Mouse (Mus musculus): Measurements from ENCODE around the gene Fbxw5. TPM values are rescaled to one million over a fixed set of nuclear protein-coding genes. Genes with fewer than 3 reads are reported as not detected.

Fbxw5 gene
- 26.2 TPM for polyA plus RNA-seq (2015; fragmentation: Illumina TruSeq; extraction: RNeasy Lipid Tissue Mini Kit (QIAGEN cat#74804); ENCODE audit: insufficient read depth, low read depth, low replicate concordance)

DNA sequence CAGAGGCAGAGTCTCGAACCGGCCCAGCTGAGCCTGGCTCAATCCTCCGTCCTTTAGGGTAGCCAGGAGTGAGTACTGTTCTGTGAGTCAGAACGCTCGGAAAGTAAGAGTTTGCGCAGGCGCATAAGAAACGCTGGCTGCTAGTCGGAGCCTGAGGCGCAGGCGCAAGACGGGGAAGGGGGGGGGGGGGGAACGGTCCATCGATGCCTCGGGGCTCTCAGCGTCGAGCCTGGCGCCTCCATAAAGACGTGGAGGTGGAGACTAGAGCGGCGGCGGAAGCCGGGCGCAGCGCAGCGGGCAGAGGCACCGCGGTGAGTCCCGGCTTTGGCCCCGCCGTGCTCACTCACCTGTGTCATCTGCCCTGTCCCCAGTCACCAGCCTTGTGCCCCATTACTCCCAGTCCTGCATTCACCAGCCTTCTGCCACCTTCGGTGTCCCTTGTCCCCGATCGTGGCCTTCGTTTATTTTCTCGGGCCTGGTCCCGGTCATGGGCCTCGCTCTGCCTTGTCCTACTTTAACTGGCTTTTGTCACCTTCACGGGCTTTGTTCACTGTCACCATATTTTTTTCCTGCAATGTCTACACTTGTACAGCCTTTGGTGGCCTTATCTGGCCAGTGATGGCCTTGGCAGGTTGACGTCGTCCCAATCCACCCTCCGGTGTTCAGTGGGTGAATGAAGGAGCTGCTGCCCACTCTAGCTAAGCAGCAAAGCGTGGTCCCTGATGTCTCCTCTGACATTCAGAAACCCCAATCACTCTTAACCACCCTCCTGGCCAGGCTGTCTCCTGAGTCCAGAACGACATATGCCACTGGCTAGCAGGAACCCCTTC lies at the start of gene Fbxw5:
TSS of gene Fbxw5 (plus strand) at position 175 of the 830 bp plus-strand sequence.

GRCm38 (mm10) chr2:25456205-25456953 lies 44.2 kb upstream of the Fbxw5 start, which contains the start of gene Clic3:
Gene Clic3 (plus strand): TSS chr2:25456838.

GRCm38 (mm10) chr2:25460551-25461309 lies 39.8 kb upstream of the Fbxw5 start, which contains the start of gene Paxx:
Gene Paxx (minus strand): TSS chr2:25461094.

GRCm38 (mm10) chr2:25469969-25470368 lies 30.6 kb upstream of the Fbxw5 start, which contains the start of gene Ptgds:
Gene Ptgds (minus strand): TSS chr2:25470046.

DNA sequence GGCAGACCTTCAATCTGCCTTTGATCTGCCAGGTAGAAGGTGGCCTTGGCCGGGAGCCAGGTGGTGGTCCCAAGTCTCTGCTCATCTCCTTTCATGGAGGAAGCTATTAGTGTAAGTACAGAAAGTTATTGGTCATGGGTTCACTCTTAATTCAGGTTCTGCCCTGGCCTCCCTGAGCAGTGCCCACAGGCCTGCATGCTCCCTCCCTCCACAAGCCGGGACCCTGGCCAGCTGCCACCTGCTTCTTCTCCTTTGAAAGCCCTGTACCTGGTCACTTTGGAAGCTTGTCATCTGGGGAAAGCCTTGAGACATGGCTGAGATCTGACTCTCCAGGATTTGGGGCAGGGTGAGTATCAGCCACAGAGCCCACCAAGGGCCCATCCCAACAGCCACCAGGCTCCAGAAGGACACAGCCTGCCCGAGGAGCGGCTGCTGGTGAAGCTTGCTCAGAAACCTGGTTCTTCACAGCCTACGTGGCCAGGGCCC lies 7.0 kb upstream of the Fbxw5 start, which contains the start of gene Lcn12:
TSS of gene Lcn12 (minus strand) at position 436 of the 486 bp plus-strand sequence.

DNA sequence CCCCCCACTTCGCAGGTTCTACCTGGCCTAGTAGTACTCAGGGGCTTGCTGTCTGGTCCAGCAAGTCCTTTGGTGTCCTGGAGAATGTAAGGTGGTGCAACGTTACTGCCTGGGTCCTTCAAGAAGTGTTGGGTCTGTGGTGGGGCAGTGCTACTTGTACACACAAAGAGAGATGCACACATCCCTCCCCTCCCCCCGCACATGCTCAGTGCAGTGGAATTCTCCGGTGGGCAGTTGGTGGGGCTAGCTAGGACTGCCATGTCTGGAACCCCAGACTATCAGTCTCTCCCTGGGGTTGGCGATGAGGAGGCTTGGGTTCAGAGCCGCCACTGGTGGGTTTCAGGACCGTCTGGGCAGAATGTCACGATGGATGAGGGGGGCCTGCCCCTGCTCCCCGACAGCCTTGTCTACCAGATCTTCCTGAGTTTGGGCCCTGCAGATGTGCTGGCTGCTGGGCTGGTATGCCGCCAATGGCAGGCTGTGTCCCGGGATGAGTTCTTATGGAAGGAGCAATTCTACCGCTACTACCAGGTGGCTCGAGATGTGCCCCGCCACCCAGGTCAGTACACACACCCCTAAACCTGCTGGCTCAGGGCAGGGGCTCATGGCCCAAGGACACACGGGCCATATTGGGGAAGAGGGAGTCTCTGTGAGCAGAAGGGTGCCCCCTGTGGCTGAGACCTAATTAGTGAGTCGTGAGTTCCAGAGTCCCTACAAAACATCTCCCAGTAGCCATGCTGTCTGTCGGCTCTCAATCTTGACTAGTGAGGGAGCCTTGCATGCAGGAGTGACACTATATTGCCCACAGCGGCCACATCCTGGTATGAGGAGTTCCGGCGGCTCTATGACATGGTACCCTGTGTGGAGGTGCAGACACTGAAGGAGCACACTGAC lies 1.3 kb downstream of the Fbxw5 start, which contains the start of gene C8g:
TSS of gene C8g (minus strand) at position 127 of the 894 bp plus-strand sequence.

GRCm38 (mm10) chr2:25546811-25547491 lies 46.4 kb downstream of the Fbxw5 start, which contains the start of gene Traf2:
Gene Traf2 (minus strand): TSS chr2:25546940.

Other genes starting within 250 kb of the Fbxw5 start
- 6.4 TPM for gene Tmem203, start 245.3 kb upstream of the Fbxw5 start, polyA plus RNA-seq (2015; fragmentation: Illumina TruSeq; extraction: RNeasy Lipid Tissue Mini Kit (QIAGEN cat#74804); ENCODE audit: insufficient read depth, low read depth, low replicate concordance)
- gene Tprn, start 238.1 kb upstream of the Fbxw5 start, polyA plus RNA-seq (2015; fragmentation: Illumina TruSeq; extraction: RNeasy Lipid Tissue Mini Kit (QIAGEN cat#74804); ENCODE audit: insufficient read depth, low read depth, low replicate concordance) = 1.3 TPM
- gene Ssna1, start 228.3 kb upstream of the Fbxw5 start, polyA plus RNA-seq (2015; fragmentation: Illumina TruSeq; extraction: RNeasy Lipid Tissue Mini Kit (QIAGEN cat#74804); ENCODE audit: insufficient read depth, low read depth, low replicate concordance) = 14.8 TPM
- 14.2 TPM for gene Anapc2, start 228.3 kb upstream of the Fbxw5 start, polyA plus RNA-seq (2015; fragmentation: Illumina TruSeq; extraction: RNeasy Lipid Tissue Mini Kit (QIAGEN cat#74804); ENCODE audit: insufficient read depth, low read depth, low replicate concordance)
- not detected for gene Tmem210, start 212.6 kb upstream of the Fbxw5 start, polyA plus RNA-seq (2015; fragmentation: Illumina TruSeq; extraction: RNeasy Lipid Tissue Mini Kit (QIAGEN cat#74804); ENCODE audit: insufficient read depth, low read depth, low replicate concordance)
- not detected for gene Lrrc26, start 210.8 kb upstream of the Fbxw5 start, polyA plus RNA-seq (2015; fragmentation: Illumina TruSeq; extraction: RNeasy Lipid Tissue Mini Kit (QIAGEN cat#74804); ENCODE audit: insufficient read depth, low read depth, low replicate concordance)
- gene Grin1, start 181.6 kb upstream of the Fbxw5 start, polyA plus RNA-seq (2015; fragmentation: Illumina TruSeq; extraction: RNeasy Lipid Tissue Mini Kit (QIAGEN cat#74804); ENCODE audit: insufficient read depth, low read depth, low replicate concordance) = 1.8 TPM
- 12.2 TPM for gene Man1b1, start 168.4 kb upstream of the Fbxw5 start, polyA plus RNA-seq (2015; fragmentation: Illumina TruSeq; extraction: RNeasy Lipid Tissue Mini Kit (QIAGEN cat#74804); ENCODE audit: insufficient read depth, low read depth, low replicate concordance)
- 24.6 TPM for gene Dpp7, start 144.4 kb upstream of the Fbxw5 start, polyA plus RNA-seq (2015; fragmentation: Illumina TruSeq; extraction: RNeasy Lipid Tissue Mini Kit (QIAGEN cat#74804); ENCODE audit: insufficient read depth, low read depth, low replicate concordance)
- gene Uap1l1, start 135.1 kb upstream of the Fbxw5 start, polyA plus RNA-seq (2015; fragmentation: Illumina TruSeq; extraction: RNeasy Lipid Tissue Mini Kit (QIAGEN cat#74804); ENCODE audit: insufficient read depth, low read depth, low replicate concordance) = 18.7 TPM
- not detected for gene Sapcd2, start 128.4 kb upstream of the Fbxw5 start, polyA plus RNA-seq (2015; fragmentation: Illumina TruSeq; extraction: RNeasy Lipid Tissue Mini Kit (QIAGEN cat#74804); ENCODE audit: insufficient read depth, low read depth, low replicate concordance)
- 16.2 TPM for gene Entpd2, start 104.9 kb upstream of the Fbxw5 start, polyA plus RNA-seq (2015; fragmentation: Illumina TruSeq; extraction: RNeasy Lipid Tissue Mini Kit (QIAGEN cat#74804); ENCODE audit: insufficient read depth, low read depth, low replicate concordance)
- gene Npdc1, start 101.4 kb upstream of the Fbxw5 start, polyA plus RNA-seq (2015; fragmentation: Illumina TruSeq; extraction: RNeasy Lipid Tissue Mini Kit (QIAGEN cat#74804); ENCODE audit: insufficient read depth, low read depth, low replicate concordance) = 96.2 TPM
- gene Fut7, start 77.5 kb upstream of the Fbxw5 start, polyA plus RNA-seq (2015; fragmentation: Illumina TruSeq; extraction: RNeasy Lipid Tissue Mini Kit (QIAGEN cat#74804); ENCODE audit: insufficient read depth, low read depth, low replicate concordance) = not detected
- 12.8 TPM for gene Abca2, start 72.0 kb upstream of the Fbxw5 start, polyA plus RNA-seq (2015; fragmentation: Illumina TruSeq; extraction: RNeasy Lipid Tissue Mini Kit (QIAGEN cat#74804); ENCODE audit: insufficient read depth, low read depth, low replicate concordance)
- not detected for gene Clic3, start 43.9 kb upstream of the Fbxw5 start, polyA plus RNA-seq (2015; fragmentation: Illumina TruSeq; extraction: RNeasy Lipid Tissue Mini Kit (QIAGEN cat#74804); ENCODE audit: insufficient read depth, low read depth, low replicate concordance)
- gene Paxx, start 39.7 kb upstream of the Fbxw5 start, polyA plus RNA-seq (2015; fragmentation: Illumina TruSeq; extraction: RNeasy Lipid Tissue Mini Kit (QIAGEN cat#74804); ENCODE audit: insufficient read depth, low read depth, low replicate concordance) = 43.3 TPM
- 2.9 TPM for gene Ptgds, start 30.7 kb upstream of the Fbxw5 start, polyA plus RNA-seq (2015; fragmentation: Illumina TruSeq; extraction: RNeasy Lipid Tissue Mini Kit (QIAGEN cat#74804); ENCODE audit: insufficient read depth, low read depth, low replicate concordance)
- not detected for gene Lcn12, start 6.8 kb upstream of the Fbxw5 start, polyA plus RNA-seq (2015; fragmentation: Illumina TruSeq; extraction: RNeasy Lipid Tissue Mini Kit (QIAGEN cat#74804); ENCODE audit: insufficient read depth, low read depth, low replicate concordance)
- gene C8g, start 969 bp downstream of the Fbxw5 start, polyA plus RNA-seq (2015; fragmentation: Illumina TruSeq; extraction: RNeasy Lipid Tissue Mini Kit (QIAGEN cat#74804); ENCODE audit: insufficient read depth, low read depth, low replicate concordance) = 1.0 TPM
- gene Traf2, start 46.2 kb downstream of the Fbxw5 start, polyA plus RNA-seq (2015; fragmentation: Illumina TruSeq; extraction: RNeasy Lipid Tissue Mini Kit (QIAGEN cat#74804); ENCODE audit: insufficient read depth, low read depth, low replicate concordance) = 5.1 TPM
- gene Edf1, start 57.1 kb downstream of the Fbxw5 start, polyA plus RNA-seq (2015; fragmentation: Illumina TruSeq; extraction: RNeasy Lipid Tissue Mini Kit (QIAGEN cat#74804); ENCODE audit: insufficient read depth, low read depth, low replicate concordance) = 66.9 TPM
- gene Mamdc4, start 74.1 kb downstream of the Fbxw5 start, polyA plus RNA-seq (2015; fragmentation: Illumina TruSeq; extraction: RNeasy Lipid Tissue Mini Kit (QIAGEN cat#74804); ENCODE audit: insufficient read depth, low read depth, low replicate concordance) = 2.6 TPM
- gene Phpt1, start 74.5 kb downstream of the Fbxw5 start, polyA plus RNA-seq (2015; fragmentation: Illumina TruSeq; extraction: RNeasy Lipid Tissue Mini Kit (QIAGEN cat#74804); ENCODE audit: insufficient read depth, low read depth, low replicate concordance) = 9.9 TPM
- 0.63 TPM for gene Ajm1, start 81.0 kb downstream of the Fbxw5 start, polyA plus RNA-seq (2015; fragmentation: Illumina TruSeq; extraction: RNeasy Lipid Tissue Mini Kit (QIAGEN cat#74804); ENCODE audit: insufficient read depth, low read depth, low replicate concordance)
- gene Rabl6, start 107.8 kb downstream of the Fbxw5 start, polyA plus RNA-seq (2015; fragmentation: Illumina TruSeq; extraction: RNeasy Lipid Tissue Mini Kit (QIAGEN cat#74804); ENCODE audit: insufficient read depth, low read depth, low replicate concordance) = 52.4 TPM
- gene Ccdc183, start 116.9 kb downstream of the Fbxw5 start, polyA plus RNA-seq (2015; fragmentation: Illumina TruSeq; extraction: RNeasy Lipid Tissue Mini Kit (QIAGEN cat#74804); ENCODE audit: insufficient read depth, low read depth, low replicate concordance) = not detected
- 9.0 TPM for gene Tmem141, start 121.3 kb downstream of the Fbxw5 start, polyA plus RNA-seq (2015; fragmentation: Illumina TruSeq; extraction: RNeasy Lipid Tissue Mini Kit (QIAGEN cat#74804); ENCODE audit: insufficient read depth, low read depth, low replicate concordance)
- 9.0 TPM for gene Fcna, start 127.3 kb downstream of the Fbxw5 start, polyA plus RNA-seq (2015; fragmentation: Illumina TruSeq; extraction: RNeasy Lipid Tissue Mini Kit (QIAGEN cat#74804); ENCODE audit: insufficient read depth, low read depth, low replicate concordance)
- not detected for gene Lcn8, start 152.4 kb downstream of the Fbxw5 start, polyA plus RNA-seq (2015; fragmentation: Illumina TruSeq; extraction: RNeasy Lipid Tissue Mini Kit (QIAGEN cat#74804); ENCODE audit: insufficient read depth, low read depth, low replicate concordance)
- gene Lcn5, start 157.2 kb downstream of the Fbxw5 start, polyA plus RNA-seq (2015; fragmentation: Illumina TruSeq; extraction: RNeasy Lipid Tissue Mini Kit (QIAGEN cat#74804); ENCODE audit: insufficient read depth, low read depth, low replicate concordance) = not detected
- gene Lcn6, start 176.0 kb downstream of the Fbxw5 start, polyA plus RNA-seq (2015; fragmentation: Illumina TruSeq; extraction: RNeasy Lipid Tissue Mini Kit (QIAGEN cat#74804); ENCODE audit: insufficient read depth, low read depth, low replicate concordance) = not detected
- not detected for gene Lcn10, start 182.0 kb downstream of the Fbxw5 start, polyA plus RNA-seq (2015; fragmentation: Illumina TruSeq; extraction: RNeasy Lipid Tissue Mini Kit (QIAGEN cat#74804); ENCODE audit: insufficient read depth, low read depth, low replicate concordance)
- gene Obp2a, start 199.3 kb downstream of the Fbxw5 start, polyA plus RNA-seq (2015; fragmentation: Illumina TruSeq; extraction: RNeasy Lipid Tissue Mini Kit (QIAGEN cat#74804); ENCODE audit: insufficient read depth, low read depth, low replicate concordance) = not detected
- gene Bmyc, start 206.0 kb downstream of the Fbxw5 start, polyA plus RNA-seq (2015; fragmentation: Illumina TruSeq; extraction: RNeasy Lipid Tissue Mini Kit (QIAGEN cat#74804); ENCODE audit: insufficient read depth, low read depth, low replicate concordance) = 5.2 TPM
- gene Obp2b, start 236.3 kb downstream of the Fbxw5 start, polyA plus RNA-seq (2015; fragmentation: Illumina TruSeq; extraction: RNeasy Lipid Tissue Mini Kit (QIAGEN cat#74804); ENCODE audit: insufficient read depth, low read depth, low replicate concordance) = not detected